16 mouse cellular contexts compared by ENCODE assay signal in the genomic region with DNA sequence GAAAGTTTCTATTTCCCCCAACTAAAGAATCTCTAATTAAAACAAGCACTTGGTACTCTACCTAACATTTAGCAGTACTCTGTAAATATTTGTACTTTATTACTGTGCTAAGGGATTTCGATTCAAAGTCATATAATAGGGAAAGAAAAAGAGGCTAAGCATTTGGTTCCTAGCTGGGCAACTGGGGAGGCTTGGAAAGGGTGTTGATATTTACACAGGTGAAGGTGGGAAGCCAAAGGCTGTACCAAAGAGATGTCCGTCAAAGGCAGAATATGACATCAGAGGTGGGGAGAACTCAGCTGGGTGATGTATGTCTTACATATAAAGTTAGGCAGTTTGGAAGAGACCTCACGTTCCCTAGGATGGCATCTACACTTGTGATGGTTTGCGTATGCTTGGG.
"Had no signal": no experiment of that assay in that cellular context is flagged by ENCODE, and none has a peak within 500 bp of the region (broad histone marks: within the 10 kb centered on the region; RNA-seq: fewer than 3 reads in every experiment).

No protein-coding gene starts in this region.

- H3K4me1 ChIP-seq: midbrain, embryonic 10.5 days; midbrain, embryonic 12.5 days; neural tube, embryonic 13.5 days had no signal

- H3K4me2 ChIP-seq: lung, embryonic 14.5 days; midbrain, embryonic 12.5 days; neural tube, embryonic 13.5 days had no signal

- ATAC-seq: midbrain, embryonic 16.5 days had no signal

- H3K27me3 ChIP-seq: midbrain, embryonic 12.5 days; neural tube, embryonic 13.5 days had no signal

- H3K36me3 ChIP-seq: midbrain, embryonic 10.5 days; midbrain, embryonic 12.5 days; neural tube, embryonic 13.5 days had no signal

- DNase-seq: lung, adult 18-20 months; lung, embryonic 14.5 days; lung, postnatal 10 days; lung, postnatal 4 days; midbrain, embryonic 14.5 days; right cerebral cortex, postnatal 14 days; spleen, adult 18-20 months; thymus, adult 18-20 months; thymus, postnatal 14 days; thymus, postnatal 4 days had no signal

- H3K27ac ChIP-seq: liver, embryonic 14.5 days; midbrain, embryonic 10.5 days; midbrain, embryonic 12.5 days; neural tube, embryonic 13.5 days had no signal

- H3K9ac ChIP-seq: liver, embryonic 14.5 days; lung, embryonic 14.5 days; midbrain, embryonic 12.5 days; neural tube, embryonic 13.5 days had no signal

- H3K9me3 ChIP-seq: midbrain, embryonic 10.5 days; midbrain, embryonic 12.5 days; neural tube, embryonic 13.5 days had no signal

- H3K4me3 ChIP-seq: midbrain, embryonic 10.5 days; midbrain, embryonic 12.5 days; myocyte; neural tube, embryonic 13.5 days had no signal
